Mouse (Mus musculus) forebrain, postnatal 0 days (tissue): Measurements from ENCODE around the gene Chst2. TPM values are rescaled to one million over a fixed set of nuclear protein-coding genes. Genes with fewer than 3 reads are reported as not detected.

ENCODE experiments used
- ATAC-seq: fragments of 200-750 bp; cut with Nextera tagmentation; 2 replicates; pipeline ENCODE4 v1.8.0; 2017; ENCODE audit warnings: mild to moderate bottlenecking, moderate library complexity
- DNase-seq: peaks from one replicate; pipeline ENCODE4 v3.0.0-alpha.2; 2015
- H3K27ac ChIP-seq: fragments of 300-500 bp; sonication (generic); 2 replicates; pipeline ENCODE4 v1.5.1; 2014; ENCODE audit warnings: low read depth, mild to moderate bottlenecking, antibody characterized with exemption, low read length, moderate library complexity, mixed read lengths
- H3K27me3 ChIP-seq: fragments of 300-500 bp; sonication (generic); 2 replicates; pipeline ENCODE4 v1.6.1; 2014; ENCODE audit warnings: mild to moderate bottlenecking, low read length, mixed read lengths; ENCODE audit not compliant: insufficient read depth
- H3K36me3 ChIP-seq: fragments of 300-500 bp; sonication (generic); 2 replicates; pipeline ENCODE4 v1.6.1; 2014; ENCODE audit warnings: mild to moderate bottlenecking, moderate library complexity; ENCODE audit not compliant: insufficient read depth
- H3K4me1 ChIP-seq: fragments of 300-500 bp; sonication (generic); 2 replicates; pipeline ENCODE4 v1.6.1; 2014; ENCODE audit warnings: antibody characterized with exemption; ENCODE audit not compliant: insufficient read depth
- H3K4me2 ChIP-seq: fragments of 300-500 bp; sonication (generic); 2 replicates; pipeline ENCODE4 v1.6.1; 2014; ENCODE audit warnings: low read depth, mild to moderate bottlenecking, moderate library complexity
- H3K4me3 ChIP-seq: fragments of 300-500 bp; sonication (generic); 2 replicates; pipeline ENCODE4 v1.5.1; 2014; ENCODE audit warnings: low read depth, low read length, mixed read lengths
- H3K9ac ChIP-seq: fragments of 300-500 bp; sonication (generic); 2 replicates; pipeline ENCODE4 v1.6.1; 2014; ENCODE audit warnings: mild to moderate bottlenecking
- H3K9me3 ChIP-seq: fragments of 300-500 bp; sonication (generic); 2 replicates; pipeline ENCODE4 v1.6.1; 2016; ENCODE audit warnings: low read length
- CTCF ChIP-seq: sonication (generic); IDR thresholded peaks from 2 replicates; pipeline ENCODE4 v1.5.1; 2016; ENCODE audit warnings: antibody characterized with exemption, control low read depth, low read depth
- WGBS: fragments of 180-500 bp; shearing (Covaris S2); extraction: QIAGEN DNeasy Blood & Tissue Kit; methylation state at CpG from one replicate; pipeline ENCODE4 v1.1.7; 2014; 5-methylcytosine and 5-hydroxymethylcytosine counted together
- polyA plus RNA-seq: library from polyadenylated mRNA; unstranded; fragments of >200 nt; fragmentation: Nextera tagmentation; extraction: Ambion mirVana; gene quantifications from 2 replicates; pipeline ENCODE4 v1.2.1, GENCODE M21; 2015
- total RNA-seq: library from RNA; depleted of rRNA; stranded (reverse); fragments of >200 nt; gene quantifications from 2 replicates; pipeline ENCODE4 v1.2.3, GENCODE M21; 2014

Gene Chst2
- total and polyA plus RNA-seq, 2 experiments from 2014 or later = 35.9 to 68.2 TPM

- 42% methylated on average over 20 of the region's 20 CpGs for WGBS
- H3K4me3 ChIP-seq = no peak overlapping the region
- no peak overlapping the region for H3K27ac ChIP-seq
- H3K9ac ChIP-seq = no peak overlapping the region
- H3K36me3 ChIP-seq = no peaks in the 10 kb centered on the region
- ATAC-seq (no peak), DNase-seq (no peak)
- TF ChIP-seq CTCF = no peak
- no peaks in the 10 kb centered on the region for H3K9me3 ChIP-seq
- no peaks in the 10 kb centered on the region for H3K27me3 ChIP-seq
- no peaks in the 10 kb centered on the region for H3K4me1 ChIP-seq
- H3K4me2 ChIP-seq = no peak overlapping the region
Measured at GRCm38 (mm10) chr9:95435506-95436293, 29.2 kb upstream of the Chst2 start.

- no peaks in the 10 kb centered on the region for H3K27me3 ChIP-seq
- no peak for TF ChIP-seq CTCF
- ATAC-seq = no peak
- WGBS = 92% methylated on average over 4 of the region's 4 CpGs
- no peak overlapping the region for H3K4me2 ChIP-seq
- H3K4me1 ChIP-seq = no peaks in the 10 kb centered on the region
- H3K27ac ChIP-seq = no peak overlapping the region
- no peaks in the 10 kb centered on the region for H3K9me3 ChIP-seq
- no peaks in the 10 kb centered on the region for H3K36me3 ChIP-seq
- no peak for DNase-seq
- H3K9ac ChIP-seq = no peak overlapping the region
- H3K4me3 ChIP-seq = no peak overlapping the region
Measured at GRCm38 (mm10) chr9:95428277-95428676, 21.8 kb upstream of the Chst2 start.

- Histone ChIP-seq H3K4me2 (no peak overlapping the region), H3K4me3 (no peak overlapping the region), H3K36me3 (no peaks in the 10 kb centered on the region), H3K9me3 (no peaks in the 10 kb centered on the region), H3K9ac (no peak overlapping the region), H3K4me1 (no peaks in the 10 kb centered on the region), H3K27me3 (no peaks in the 10 kb centered on the region), H3K27ac (no peak overlapping the region)
- ATAC-seq = no peak
- no peak for DNase-seq
- TF ChIP-seq CTCF = no peak
Measured at GRCm38 (mm10) chr9:95413911-95414310, 7.4 kb upstream of the Chst2 start.

GRCm38 (mm10) chr9:95412047-95412446, 5.5 kb upstream of the Chst2 start:
- 87% methylated on average over 4 of the region's 4 CpGs for WGBS
- no peak overlapping the region for H3K4me3 ChIP-seq

GRCm38 (mm10) chr9:95407586-95408220, 1.2 kb upstream of the Chst2 start:
- 1% methylated on average over 24 of the region's 24 CpGs for WGBS
- Histone ChIP-seq H3K4me2 (peak overlapping the region; percentile 94), H3K4me1 (peaks cover 6% of the 10 kb centered on the region; the same call in 1 of the 2 replicates), H3K27me3 (no peaks in the 10 kb centered on the region), H3K4me3 (peak overlapping the region; percentile 79), H3K9ac (peak overlapping the region; percentile 85), H3K27ac (peak overlapping the region; percentile 88), H3K36me3 (no peaks in the 10 kb centered on the region; the same call in 1 of the 2 replicates), H3K9me3 (no peaks in the 10 kb centered on the region)
- no peak for TF ChIP-seq CTCF
- no peak for DNase-seq
- ATAC-seq = no peak

More at GRCm38 (mm10) chr9:95412047-95412446, 5.5 kb upstream of the Chst2 start:
- Histone ChIP-seq H3K9ac (no peak overlapping the region), H3K4me1 (no peaks in the 10 kb centered on the region), H3K27ac (no peak overlapping the region), H3K27me3 (no peaks in the 10 kb centered on the region), H3K9me3 (no peaks in the 10 kb centered on the region), H3K36me3 (no peaks in the 10 kb centered on the region), H3K4me2 (no peak overlapping the region)
- DNase-seq (no peak), ATAC-seq (no peak)
- TF ChIP-seq CTCF = no peak

- H3K4me2 ChIP-seq = peak overlapping the region; percentile 94
- no peaks in the 10 kb centered on the region for H3K9me3 ChIP-seq
- ATAC-seq (peak; percentile 23), DNase-seq (no peak)
- under 1% methylated on average over 68 of the region's 72 CpGs for WGBS
- TF ChIP-seq CTCF = no peak
- H3K27ac ChIP-seq = peak overlapping the region; percentile 88
- H3K4me3 ChIP-seq = peak overlapping the region; percentile 79
- no peaks in the 10 kb centered on the region for H3K27me3 ChIP-seq
- peaks cover 6% of the 10 kb centered on the region; the same call in 1 of the 2 replicates for H3K4me1 ChIP-seq
- peak overlapping the region; percentile 85 for H3K9ac ChIP-seq
- no peaks in the 10 kb centered on the region; the same call in 1 of the 2 replicates for H3K36me3 ChIP-seq
Measured at GRCm38 (mm10) chr9:95405946-95406570, 464 bp downstream of the Chst2 start.
